Mouse (Mus musculus) C2C12 (cell line): ENCODE measurements around the gene Psmd9. TPM values are rescaled to one million over a fixed set of nuclear protein-coding genes. Genes with fewer than 3 reads are reported as not detected.
"Not testable (repeated sequence)": the region's sequence is repeated elsewhere in the genome, so short reads cannot be mapped to it uniquely, and the experiment has no call there.

Experiments used
- H3K27me3 ChIP-seq: one replicate; pipeline ENCODE4 v1.6.1; 2011; ENCODE audit not compliant: control insufficient read depth, insufficient read depth, insufficient read length
- H3K36me3 ChIP-seq: one replicate; pipeline ENCODE4 v1.6.1; 2011; ENCODE audit not compliant: control insufficient read depth, insufficient read depth
- H3K4me3 ChIP-seq: one replicate; pipeline ENCODE4 v1.5.1; 2011; ENCODE audit warnings: mild to moderate bottlenecking, control low read depth; ENCODE audit not compliant: poor library complexity, insufficient read depth, severe bottlenecking
- H3K79me2 ChIP-seq: one replicate; pipeline ENCODE4 v1.6.1; 2011; ENCODE audit not compliant: control insufficient read depth, insufficient read depth
- H3K79me3 ChIP-seq: one replicate; pipeline ENCODE4 v1.6.1; 2011; ENCODE audit warnings: low read depth, control low read depth
- H3ac ChIP-seq: one replicate; pipeline ENCODE3; 2011; ENCODE audit warnings: low read depth; ENCODE audit not compliant: control insufficient read depth, insufficient read length
- CEBPB ChIP-seq: IDR thresholded peaks from one replicate; pipeline ENCODE4 v1.6.1; 2011; ENCODE audit warnings: low read depth, mild to moderate bottlenecking, control low read depth, moderate library complexity
- CTCF ChIP-seq: IDR thresholded peaks from one replicate; pipeline ENCODE4 v1.5.1; 2011; ENCODE audit not compliant: control insufficient read depth, insufficient read depth, insufficient read length
- FOSL1 ChIP-seq: IDR thresholded peaks from one replicate; pipeline ENCODE4 v1.8.0; 2011; ENCODE audit warnings: mild to moderate bottlenecking, low read length; ENCODE audit not compliant: poor library complexity, insufficient read depth, severe bottlenecking
- MAX ChIP-seq: IDR thresholded peaks from one replicate; pipeline ENCODE4 v1.6.1; 2011; ENCODE audit warnings: mild to moderate bottlenecking, control low read depth
- MYOD1 ChIP-seq: IDR thresholded peaks from one replicate; pipeline ENCODE4 v1.6.1; 2011; ENCODE audit warnings: low read depth; ENCODE audit not compliant: control insufficient read depth, insufficient read length
- MYOG ChIP-seq: IDR thresholded peaks from one replicate; pipeline ENCODE4 v1.6.1; 2011; ENCODE audit not compliant: control insufficient read depth, insufficient read length; ENCODE audit errors: extremely low read depth
- USF1 ChIP-seq: IDR thresholded peaks from one replicate; pipeline ENCODE4 v1.6.1; 2011; ENCODE audit warnings: low read depth, mild to moderate bottlenecking, control low read depth, moderate library complexity
- polyA plus RNA-seq: library from polyadenylated mRNA; unstranded; fragments of >200 nt; fragmentation: generic; extraction: Trizol; gene quantifications from one replicate; pipeline ENCODE4 v1.2.1, GENCODE M21; 2012; ENCODE audit warnings: missing spikeins

The Psmd9 gene
- polyA plus RNA-seq, 1 experiment: 33.2 TPM

GRCm38 (mm10) chr5:123223051-123223410 lies 53.8 kb downstream of the Psmd9 start:
- Histone ChIP-seq H3K79me3 (no peaks in the 10 kb centered on the region), H3K4me3 (no peak overlapping the region), H3K79me2 (no peaks in the 10 kb centered on the region), H3K36me3 (no peaks in the 10 kb centered on the region), H3K27me3 (no peaks in the 10 kb centered on the region), H3ac (no peak overlapping the region)
- TF ChIP-seq CEBPB (no peak), CTCF (no peak), MYOG (no peak), MYOD1 (no peak), MAX (no peak), FOSL1 (no peak), USF1 (no peak)

DNA sequence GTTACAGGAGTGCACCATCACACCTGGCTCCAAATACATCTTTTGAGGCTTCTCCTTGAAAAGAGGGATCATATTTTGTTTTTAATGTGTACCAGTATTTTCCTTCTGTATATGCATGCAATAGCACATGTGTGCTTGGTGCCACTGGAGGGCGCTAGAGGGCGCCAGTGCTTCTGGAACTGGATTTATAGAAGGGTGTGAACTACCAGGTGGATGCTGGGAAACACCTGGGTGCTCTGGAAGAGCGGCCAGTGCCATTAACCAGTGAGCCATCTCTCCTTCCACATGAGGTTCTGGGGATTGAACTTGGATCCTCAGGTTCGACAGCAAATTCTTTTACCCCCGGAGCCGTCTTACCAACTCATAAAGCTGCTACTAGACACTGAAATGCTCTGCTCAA lies 54.6 kb downstream of the Psmd9 start:
- not testable (repeated sequence) for H3ac ChIP-seq, H3K79me3 ChIP-seq, H3K36me3 ChIP-seq

DNA sequence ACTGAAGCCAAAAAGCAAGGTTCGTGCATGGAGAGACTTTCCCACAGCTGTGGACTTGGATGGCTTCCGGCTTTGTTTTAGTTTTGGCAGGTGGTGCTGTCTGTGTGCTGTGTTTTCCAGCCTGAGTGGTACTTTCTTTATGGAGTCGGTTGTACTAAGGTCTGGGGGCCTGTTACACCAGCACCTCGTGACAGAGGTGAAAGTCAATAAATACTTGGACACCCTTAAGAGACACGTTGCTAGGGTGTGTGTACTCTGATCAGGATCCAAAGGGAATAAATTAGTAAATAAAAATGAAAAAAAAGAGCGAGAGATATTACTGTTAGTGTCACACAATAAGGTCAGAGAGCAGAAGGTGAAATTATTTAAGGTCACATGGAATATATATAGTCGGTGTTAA lies 57.6 kb downstream of the Psmd9 start:
- Histone ChIP-seq H3K27me3 (no peaks in the 10 kb centered on the region), H3K36me3 (peaks cover 5% of the 10 kb centered on the region)
- TF ChIP-seq CTCF (no peak), FOSL1 (no peak), MYOG (no peak), MYOD1 (no peak), CEBPB (no peak), USF1 (no peak), MAX (no peak)

More for the DNA sequence above, 54.6 kb downstream of the Psmd9 start:
- H3K4me3 ChIP-seq, H3K79me2 ChIP-seq, H3K27me3 ChIP-seq: not testable (repeated sequence)

GRCm38 (mm10) chr5:123227762-123228523 lies 58.7 kb downstream of the Psmd9 start:
- peak overlapping the region; percentile 60 for H3K4me3 ChIP-seq
- H3K36me3 ChIP-seq: peaks cover 5% of the 10 kb centered on the region
- TF ChIP-seq USF1 (peak; percentile 91), CTCF (no peak), MAX (peak; percentile 88), MYOG (no peak), CEBPB (no peak), FOSL1 (no peak), MYOD1 (no peak)
- H3K27me3 ChIP-seq: no peaks in the 10 kb centered on the region
- H3K79me2 ChIP-seq: peaks cover 34% of the 10 kb centered on the region
- H3ac ChIP-seq: peak overlapping the region; percentile 84
- H3K79me3 ChIP-seq: peaks cover 22% of the 10 kb centered on the region

More for the DNA sequence above, 57.6 kb downstream of the Psmd9 start:
- H3K79me3 ChIP-seq: peaks cover 15% of the 10 kb centered on the region
- peaks cover 23% of the 10 kb centered on the region for H3K79me2 ChIP-seq
- H3K4me3 ChIP-seq: no peak overlapping the region
- no peak overlapping the region for H3ac ChIP-seq

- peaks cover 22% of the 10 kb centered on the region for H3K79me3 ChIP-seq
- H3K4me3 ChIP-seq: peak overlapping the region; percentile 60
- peaks cover 40% of the 10 kb centered on the region for H3K79me2 ChIP-seq
- peak overlapping the region; percentile 84 for H3ac ChIP-seq
- H3K36me3 ChIP-seq: peaks cover 5% of the 10 kb centered on the region
- H3K27me3 ChIP-seq: no peaks in the 10 kb centered on the region
- TF ChIP-seq MYOD1 (no peak), FOSL1 (no peak), USF1 (no peak), CEBPB (no peak)
These were observed 59.3 kb downstream of the Psmd9 start for GRCm38 (mm10) chr5:123228524-123228922.

DNA sequence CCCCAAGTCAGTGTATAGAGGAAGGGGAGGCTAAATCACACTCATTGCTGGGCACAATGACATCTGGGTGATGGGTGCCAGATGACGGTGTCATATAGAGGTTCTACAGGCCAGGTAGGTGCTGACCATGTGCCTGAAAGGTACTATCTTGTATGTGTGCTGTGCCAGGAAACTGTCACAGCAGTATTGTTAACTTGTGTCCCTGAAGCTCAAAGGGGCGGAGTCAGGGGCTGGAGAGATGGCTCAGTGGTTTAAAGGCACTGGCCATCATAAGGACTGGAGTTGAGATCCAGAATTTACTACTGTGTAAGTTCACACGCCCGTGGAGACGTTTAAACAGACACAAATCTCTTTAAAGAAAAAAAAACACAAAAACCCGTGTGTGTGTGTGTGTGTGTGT lies 60.1 kb downstream of the Psmd9 start:
- H3K36me3 ChIP-seq: peaks cover 5% of the 10 kb centered on the region
- peaks cover 41% of the 10 kb centered on the region for H3K79me2 ChIP-seq
- no peaks in the 10 kb centered on the region for H3K27me3 ChIP-seq
- H3K4me3 ChIP-seq: peak overlapping the region; percentile 60
- no peak overlapping the region for H3ac ChIP-seq
- H3K79me3 ChIP-seq: peaks cover 22% of the 10 kb centered on the region
- no peak for TF ChIP-seq MAX
- TF ChIP-seq CTCF: no peak
- TF ChIP-seq MYOD1: no peak
- TF ChIP-seq MYOG: no peak
- TF ChIP-seq CEBPB: no peak
- TF ChIP-seq FOSL1: no peak
- no peak for TF ChIP-seq USF1
